Mouse (Mus musculus) heart, adult 18-20 months (tissue): ENCODE measurements around the gene Gm3839. TPM values are rescaled to one million over a fixed set of nuclear protein-coding genes. Genes with fewer than 3 reads are reported as not detected.
"Not testable (repeated sequence)": the region's sequence is repeated elsewhere in the genome, so short reads cannot be mapped to it uniquely, and the experiment has no call there.

Experiments used
- DNase-seq, 2 experiments: peaks; one replicate each; pipeline ENCODE4 v3.0.0; 2021 to 2022; ENCODE audit warnings: mixed read lengths in 1 of 2
- long read RNA-seq, 2 experiments: library from polyadenylated mRNA; stranded (forward); transcript quantifications; one replicate each; pipeline ENCODE4 v2.0.0; 2021
- microRNA-seq, 2 experiments: library from miRNA; unstranded; fragments of <30 nt; microRNA quantifications; one replicate each; pipeline ENCODE4 v1.2.0; 2022
- total RNA-seq, 2 experiments: library from RNA; stranded (reverse); gene quantifications; 2 replicates each; pipeline ENCODE4 v1.2.3; 2021

The Gm3839 gene
- 1 to 10 TPM; 1.1 to 1.4 TPM for total RNA-seq
- long read RNA-seq, experiment 1 = 0 reads
- long read RNA-seq, experiment 2 = 0 reads

DNA sequence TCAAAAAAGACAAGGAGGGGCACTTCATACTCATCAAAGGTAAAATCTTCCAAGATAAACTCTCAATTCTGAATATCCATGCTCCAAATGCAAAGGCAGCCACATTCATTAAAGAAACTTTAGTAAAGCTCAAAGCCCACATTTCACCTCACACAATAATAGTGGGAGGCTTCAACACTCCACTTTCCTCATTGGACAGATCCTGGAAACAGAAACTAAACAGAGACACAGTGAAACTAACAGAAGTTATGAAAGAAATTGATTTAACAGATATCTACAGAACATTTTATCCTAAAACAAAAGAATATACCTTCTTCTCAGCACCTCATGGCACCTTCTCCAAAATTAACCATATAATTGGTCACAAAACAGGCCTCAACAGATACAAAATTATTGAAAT, at the start of gene Gm3839:
Gene Gm3839 (minus strand): TSS at position 101 of the 400 bp plus-strand sequence.
- not testable (repeated sequence) for DNase-seq

DNA sequence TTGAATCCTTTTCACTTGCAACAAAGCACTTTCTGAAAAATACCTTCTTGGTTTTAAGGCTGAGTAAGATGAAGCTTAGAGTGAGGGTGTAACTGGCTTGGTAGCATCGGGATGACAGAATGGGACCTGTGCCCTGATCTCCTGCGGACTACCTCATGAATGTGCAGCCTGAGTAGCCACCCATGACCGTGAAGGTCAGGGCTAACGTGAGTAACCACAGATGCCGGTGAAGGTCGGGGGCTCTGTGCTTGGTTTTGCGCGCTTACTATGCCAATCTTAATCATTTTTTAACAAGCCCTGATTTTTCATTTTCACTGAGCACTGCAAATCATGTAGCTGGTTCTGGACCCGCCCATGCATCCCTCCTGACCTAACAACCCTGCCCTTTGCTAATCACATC, 49.1 kb upstream of the Gm3839 start:
- DNase-seq = no peak

DNA sequence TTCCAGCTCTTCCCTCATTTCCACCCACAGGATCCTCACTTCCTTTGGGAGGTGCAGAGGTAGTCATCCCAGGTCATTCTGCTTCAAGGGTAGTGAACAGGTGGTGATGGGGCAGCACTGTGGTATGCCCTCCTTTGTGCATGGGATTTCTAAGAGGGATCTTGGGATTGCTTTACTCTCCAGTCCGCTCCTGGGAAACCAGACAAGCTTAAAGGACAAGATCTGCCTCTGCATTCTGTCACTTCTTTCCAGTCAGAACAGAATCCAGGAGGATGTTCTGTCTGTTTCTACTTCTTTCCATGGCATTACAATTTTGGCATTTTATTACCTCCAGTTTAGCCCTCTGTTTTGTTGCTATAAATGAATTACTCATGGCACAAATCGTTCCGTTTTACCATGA, 21.3 kb upstream of the Gm3839 start:
- DNase-seq = no peak

DNA sequence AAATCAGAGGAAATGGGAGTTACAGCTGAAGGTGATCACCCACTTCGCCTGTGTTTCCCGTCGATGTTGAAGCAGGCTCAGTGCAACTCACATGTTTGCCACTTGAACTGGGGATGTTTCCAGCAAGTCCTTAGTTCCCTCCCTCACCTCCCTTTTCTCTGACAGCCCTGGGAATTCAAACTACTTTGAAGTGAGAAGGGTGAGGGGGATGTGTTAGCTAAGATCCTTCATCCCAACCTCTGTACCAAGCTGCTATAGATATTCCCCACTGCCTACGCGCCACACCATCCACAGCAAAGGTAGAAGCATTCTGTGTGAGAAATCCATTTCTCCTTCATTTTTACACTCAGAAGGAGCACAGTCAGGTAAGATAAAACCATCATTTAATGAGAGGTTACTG, 18.7 kb upstream of the Gm3839 start:
- no peak for DNase-seq

DNA sequence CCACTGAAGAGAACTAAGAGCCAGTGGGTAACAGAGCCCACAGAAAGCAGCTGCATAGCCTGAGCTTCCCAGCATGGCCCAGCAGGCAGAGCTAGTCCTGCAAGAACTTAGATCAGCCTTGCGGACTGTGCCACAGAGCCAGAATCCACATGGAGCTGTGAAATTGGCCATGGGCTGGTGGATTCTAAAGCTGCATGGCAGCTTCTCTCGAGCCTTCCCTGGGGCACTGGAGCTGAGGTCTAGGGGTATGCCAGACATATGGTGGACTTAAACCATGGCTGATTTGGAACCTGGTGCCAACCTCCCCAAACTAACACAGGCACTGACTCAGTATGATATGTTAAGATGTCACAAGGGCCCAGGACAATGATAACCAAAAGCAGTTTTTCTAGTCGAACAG, 10.4 kb downstream of the Gm3839 start:
- no peak for DNase-seq

DNA sequence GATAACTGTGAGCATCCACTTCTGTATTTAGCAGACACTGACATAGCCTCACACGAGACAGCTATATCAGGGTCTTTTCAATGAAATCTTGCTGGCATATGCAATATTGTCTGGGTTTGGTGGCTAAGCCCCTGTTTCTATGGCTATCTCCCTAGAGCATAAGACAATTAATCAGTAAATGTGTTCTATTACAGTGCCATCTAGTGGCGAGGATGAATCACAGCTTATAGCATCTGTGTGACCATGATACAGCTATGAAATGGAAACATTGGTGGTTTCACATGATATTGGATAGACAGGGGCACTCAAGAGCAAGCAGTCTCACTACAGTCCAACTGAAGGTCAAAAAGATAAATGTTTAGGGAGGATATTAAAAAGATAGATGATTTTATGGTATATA, 26.5 kb downstream of the Gm3839 start:
- DNase-seq = no peak

DNA sequence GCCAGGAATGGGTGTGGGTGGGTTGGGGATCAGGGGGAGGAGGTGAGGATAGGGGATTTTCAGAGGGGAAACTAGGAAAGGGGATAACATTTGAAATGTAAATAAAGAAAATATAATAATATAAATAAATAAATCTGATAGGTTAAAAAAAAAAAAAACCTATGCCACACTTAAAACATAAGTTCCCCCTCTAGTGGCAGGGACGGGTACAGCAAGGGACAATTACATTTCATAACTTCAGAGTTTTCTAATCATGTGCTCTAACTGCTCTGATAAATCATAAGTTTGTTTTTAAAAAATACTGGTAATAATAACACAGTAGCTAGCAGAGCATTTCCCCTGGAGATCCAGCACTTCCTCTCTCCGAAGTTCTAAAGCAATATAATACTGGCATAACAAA, 49.4 kb downstream of the Gm3839 start:
- peak in 1 of 2 experiments; percentile 68 for DNase-seq

DNA sequence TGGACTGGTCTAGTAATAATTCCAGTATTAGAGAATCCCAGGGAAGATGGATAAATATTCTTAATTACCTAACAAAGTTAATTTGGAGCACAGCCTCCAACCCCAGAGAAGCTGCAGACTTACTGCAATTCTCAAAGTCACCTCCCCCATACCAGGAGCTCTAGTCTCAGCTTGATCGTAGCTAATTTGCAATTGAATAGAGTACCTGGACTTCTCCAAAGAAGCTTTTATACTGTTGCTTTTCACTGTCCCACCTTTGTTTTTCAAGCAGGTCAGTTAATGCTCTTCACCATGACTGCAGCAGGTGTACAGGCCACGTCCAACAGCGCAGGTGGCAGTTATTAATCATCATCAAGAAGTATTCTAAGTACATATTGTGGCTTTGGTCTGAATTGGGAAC, 68.6 kb downstream of the Gm3839 start:
- DNase-seq = not testable (repeated sequence)

DNA sequence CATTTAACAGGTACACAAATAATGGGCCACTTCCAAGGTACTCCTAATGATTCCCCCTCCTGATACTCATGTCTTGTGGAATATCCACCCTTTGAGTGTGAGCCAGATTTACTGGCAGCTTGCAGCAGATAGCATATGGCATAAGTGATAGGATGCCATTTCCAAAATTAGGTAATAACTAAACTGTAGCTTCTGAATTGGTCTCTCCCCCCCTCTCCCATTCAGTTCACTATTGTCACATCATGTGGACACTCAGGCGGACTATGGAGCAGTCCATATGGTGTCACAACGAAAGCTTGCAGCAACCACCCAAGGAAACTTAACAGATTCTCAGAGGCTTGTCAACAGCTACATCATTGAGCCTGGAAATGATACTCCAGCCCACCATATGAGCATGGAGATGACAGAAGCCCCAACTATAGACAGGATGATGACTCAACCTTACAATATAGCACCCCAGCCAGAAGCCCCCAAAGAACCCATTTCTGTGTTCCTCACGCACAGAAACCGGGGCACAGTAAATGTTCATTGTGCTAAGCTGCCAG, 99.3 kb downstream of the Gm3839 start:
- no peak for DNase-seq

DNA sequence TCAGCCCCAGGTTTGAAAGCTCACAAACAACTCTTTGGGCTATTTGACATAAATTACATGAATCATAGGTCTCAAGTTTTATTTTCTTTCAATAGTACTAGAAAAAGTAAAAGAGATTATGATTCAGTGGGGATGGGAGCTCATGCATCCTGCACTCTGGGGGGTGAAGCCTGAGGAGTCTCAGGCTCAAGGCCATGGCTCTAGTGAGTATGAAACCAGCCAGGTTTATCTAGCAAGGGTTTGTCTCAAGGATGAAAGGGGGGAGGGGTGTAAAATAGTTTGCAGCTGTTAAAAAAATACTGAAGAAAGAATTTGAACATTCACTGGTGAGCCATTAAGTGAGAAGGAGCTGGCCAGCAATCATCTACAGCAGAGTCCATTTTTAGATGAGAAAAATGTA, 108.5 kb downstream of the Gm3839 start:
- DNase-seq = no peak

DNA sequence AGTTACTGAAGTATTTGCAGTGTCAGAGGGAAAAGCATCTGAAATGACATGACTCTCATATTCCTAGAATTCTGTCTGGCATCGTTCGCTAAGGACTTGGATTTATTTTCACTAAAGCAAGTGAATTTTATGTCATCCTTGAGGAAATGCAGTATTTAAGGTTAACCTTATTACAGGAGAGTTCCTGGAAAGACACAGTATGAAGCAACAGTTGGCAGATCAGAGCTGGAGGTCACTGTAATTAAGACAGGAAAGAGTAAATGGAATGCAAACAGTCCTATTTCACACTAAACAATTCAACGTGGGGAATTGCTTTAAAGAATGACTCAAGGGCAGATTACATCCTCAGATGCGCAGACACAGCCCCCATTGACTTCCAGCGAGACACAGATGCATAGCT, 112.0 kb downstream of the Gm3839 start:
- DNase-seq = no peak

DNA sequence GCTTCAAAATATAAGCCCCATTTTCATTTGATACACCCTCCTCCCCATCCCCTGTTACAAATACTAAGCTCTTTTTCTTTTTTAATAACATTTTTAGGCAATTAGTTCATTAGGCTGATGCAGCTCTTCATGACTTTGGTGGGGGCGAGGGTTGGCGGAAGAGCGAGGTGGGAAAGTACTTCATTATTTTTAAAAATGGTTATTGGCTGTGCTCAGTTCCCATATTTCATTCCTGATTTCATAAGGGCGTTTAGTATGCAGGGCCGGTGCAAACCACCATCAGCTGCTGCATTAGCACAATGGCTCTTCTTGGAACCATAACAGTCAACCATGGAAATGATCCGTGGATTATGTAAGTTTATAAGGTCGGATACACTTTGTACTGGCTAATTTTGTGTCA, 124.4 kb downstream of the Gm3839 start:
- no peak for DNase-seq

Small RNA genes lying within 50 kb of the gene (microRNA-seq; reads per million reads assigned to microRNA genes)
- gene Mir5124b = 0 reads per million in 2 experiments

Other genes starting within 250 kb of the Gm3839 start
- 1 to 10 TPM; 1.7 to 1.8 TPM for gene Fhit, start 194.7 kb downstream of the Gm3839 start, total RNA-seq
- 10 to 100 TPM; 46.4 to 51.8 TPM for gene Ptprg, start 196.8 kb upstream of the Gm3839 start, total RNA-seq